Mouse (Mus musculus): ENCODE measurements at regions not wholly inside any gene's neighbourhood (a gene's known extent, or its start where the extent isn't known, plus 50 kb on each side); places are given as distances from the start of the nearest gene placed in this dataset.

DNA sequence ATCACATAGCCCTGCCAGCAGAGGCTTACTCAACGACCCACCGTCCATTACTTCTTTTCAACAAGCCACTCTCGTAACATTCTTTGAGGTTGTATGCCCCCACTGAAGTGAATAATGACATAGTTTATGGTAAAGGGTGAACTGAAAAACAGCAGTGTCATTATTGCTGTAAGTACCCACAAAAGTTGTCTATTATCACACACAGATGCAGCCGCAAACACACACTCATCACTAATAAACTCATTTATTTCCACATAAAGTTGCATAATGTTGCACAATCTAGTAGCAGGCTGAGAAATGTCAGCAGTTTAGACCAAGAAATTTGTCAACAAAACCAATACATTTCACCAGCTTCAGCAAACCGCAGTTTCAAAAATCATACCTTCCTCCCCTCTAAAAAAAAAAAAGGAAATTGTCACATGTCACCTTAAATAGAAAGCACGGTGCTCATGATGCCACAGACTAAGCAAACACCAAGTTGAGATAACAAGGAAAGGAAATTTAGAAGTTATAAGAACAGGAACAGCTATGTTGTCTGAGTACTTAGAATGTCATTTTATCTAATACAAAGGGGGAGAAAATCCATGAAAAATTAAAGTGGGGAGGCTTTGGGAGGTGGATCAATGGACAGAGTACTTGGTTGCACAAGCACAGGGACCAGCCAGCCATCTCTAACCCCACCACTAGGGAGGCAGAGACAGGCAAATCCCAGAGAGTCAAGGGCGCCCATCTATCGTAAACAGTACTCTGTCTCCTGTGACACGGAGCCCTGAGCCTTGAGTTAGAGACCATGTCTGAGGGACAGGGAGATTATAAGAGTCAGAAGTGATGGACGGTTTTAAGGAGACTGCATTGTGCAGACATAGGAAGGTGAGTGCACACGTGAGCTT is 195.9 kb downstream of the Hlx start:
- intact Hi-C loops (cut with DNase I): no loop called here

DNA sequence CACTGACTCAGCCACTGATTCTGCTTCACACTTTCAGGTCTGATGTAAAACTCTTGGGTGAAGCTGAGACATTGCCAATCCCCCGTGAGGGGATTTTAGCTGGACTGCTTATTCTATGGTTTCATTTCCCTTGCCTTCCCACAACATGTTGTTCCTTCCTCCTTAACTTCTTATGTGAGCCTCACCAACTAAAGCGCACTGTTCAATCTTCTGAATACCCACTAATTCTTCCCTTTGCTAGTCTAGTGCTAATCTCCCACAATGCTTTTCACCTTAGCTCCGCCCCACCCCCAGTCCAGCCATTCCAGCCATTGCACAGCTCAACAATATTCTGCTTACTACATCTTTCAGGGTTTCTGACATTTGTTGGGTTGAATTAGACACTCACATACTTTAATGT is 196.7 kb downstream of the Hlx start:
- intact Hi-C loops (cut with DNase I): no loop called here

GRCm38 (mm10) chr1:184534511-184534910 is 197.9 kb downstream of the Hlx start:
- intact Hi-C loops (cut with DNase I): no loop called here

DNA sequence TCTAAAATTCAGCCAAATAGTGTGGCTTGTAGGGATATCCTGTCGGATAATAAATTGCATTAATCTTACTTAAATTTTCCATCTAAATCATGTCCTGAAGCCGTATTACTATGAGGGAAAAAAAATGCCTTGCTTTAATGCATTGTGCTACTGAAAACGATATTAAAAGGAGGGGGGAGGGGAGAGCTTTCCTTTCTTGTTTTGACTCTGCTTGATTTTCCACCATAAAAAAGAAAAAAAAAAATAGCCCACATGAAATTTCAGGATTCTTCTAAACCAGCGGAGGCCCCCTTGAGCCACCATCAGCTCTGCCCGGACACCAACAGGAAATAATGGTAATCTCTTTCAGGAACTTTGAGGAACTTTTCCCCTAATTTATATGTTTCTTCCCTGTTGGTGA is 198.5 kb downstream of the Hlx start:
- intact Hi-C loops (cut with DNase I): no loop called here

- intact Hi-C loops (cut with DNase I): no loop called here
Measured at GRCm38 (mm10) chr1:184532488-184533055, 199.8 kb downstream of the Hlx start.

GRCm38 (mm10) chr1:184530606-184531320 is 201.7 kb downstream of the Hlx start:
- intact Hi-C loops (cut with DNase I): no loop called here

DNA sequence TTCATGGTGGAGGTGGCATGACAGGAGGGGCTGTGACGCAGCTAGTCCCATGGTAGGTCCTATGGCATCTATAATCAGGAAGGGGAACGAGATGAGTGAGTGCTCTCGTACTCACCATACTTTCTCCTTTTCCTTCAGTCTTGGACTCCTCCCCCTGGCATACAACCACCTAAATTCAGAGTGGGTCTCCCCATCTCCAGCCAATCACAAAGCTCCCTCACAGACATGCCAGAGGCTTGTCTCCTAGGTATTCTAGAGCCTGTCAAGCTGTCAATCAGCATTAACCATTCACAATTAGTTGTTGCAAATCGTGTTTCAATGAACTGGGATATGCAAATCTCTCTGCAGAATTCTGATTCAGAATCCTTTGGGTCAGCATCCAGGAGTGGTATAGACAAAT is 206.7 kb downstream of the Hlx start:
- intact Hi-C loops (cut with DNase I): no loop called here

GRCm38 (mm10) chr1:184519551-184519950 is 212.9 kb downstream of the Hlx start:
- intact Hi-C loops (cut with DNase I): no loop called here

DNA sequence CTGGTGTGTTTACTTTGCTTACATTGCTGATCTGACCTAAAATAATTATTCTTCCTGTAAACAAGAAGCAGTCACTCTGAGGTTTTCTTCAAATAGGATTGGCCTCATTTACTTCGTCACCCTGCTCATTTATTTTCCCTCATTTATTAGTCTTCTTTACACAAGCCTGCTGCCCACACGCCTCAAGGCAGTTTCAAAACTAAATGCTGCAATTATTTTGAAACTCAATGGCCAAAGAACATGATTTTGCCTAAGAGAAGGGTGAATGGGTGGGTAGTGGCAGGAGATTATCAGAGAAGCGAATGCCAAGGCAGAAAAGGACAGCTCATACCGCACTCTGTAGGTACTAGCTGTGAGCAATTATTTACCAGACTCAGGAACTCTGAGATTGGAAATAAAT is 227.8 kb downstream of the Hlx start:
- intact Hi-C loops (cut with DNase I): no loop called here

DNA sequence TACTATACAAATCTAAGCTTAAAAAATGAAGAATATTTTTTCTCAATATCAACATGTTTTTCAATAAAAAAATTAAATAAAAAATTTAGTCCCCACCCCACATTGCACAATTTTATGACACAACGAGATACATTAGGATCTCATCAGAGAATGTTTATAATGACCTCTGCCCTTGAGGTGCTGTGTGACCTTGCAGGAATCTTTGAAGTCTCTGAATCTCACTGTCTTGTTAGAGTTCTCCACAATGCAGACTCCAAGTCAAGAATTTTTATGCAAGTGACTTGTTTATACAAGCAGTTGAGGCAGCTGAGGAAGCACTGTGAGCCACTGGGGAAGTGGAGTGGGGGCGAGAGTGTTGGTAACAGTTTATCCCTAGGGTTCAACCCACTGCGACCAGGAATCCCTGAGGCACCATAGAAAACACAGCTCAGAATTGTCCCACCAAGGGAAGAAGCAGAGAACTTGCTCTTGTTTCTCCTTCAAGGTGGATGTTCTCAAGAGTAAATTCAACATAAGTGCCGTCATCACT is 228.5 kb downstream of the Hlx start:
- intact Hi-C loops (cut with DNase I): no loop called here

DNA sequence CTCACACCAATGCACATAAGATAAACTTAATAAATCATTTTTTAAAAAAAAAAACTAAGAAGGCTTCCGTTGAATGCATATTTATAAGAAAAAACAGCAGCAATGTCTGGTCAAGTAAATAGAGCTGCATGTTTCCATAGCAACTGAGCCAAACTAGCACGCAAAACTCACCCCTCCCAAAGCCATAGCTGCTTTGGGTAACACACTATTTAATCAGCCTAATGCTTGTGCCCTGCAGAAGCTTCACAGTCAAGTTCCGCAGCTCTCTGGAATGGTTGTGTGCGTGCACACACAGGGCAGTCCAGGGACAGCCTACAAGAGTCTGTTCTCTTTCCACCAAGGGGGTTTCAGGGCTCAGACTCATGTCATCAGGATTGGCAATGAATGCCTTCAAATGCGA is 231.7 kb downstream of the Hlx start:
- intact Hi-C loops (cut with DNase I): no loop called here

DNA sequence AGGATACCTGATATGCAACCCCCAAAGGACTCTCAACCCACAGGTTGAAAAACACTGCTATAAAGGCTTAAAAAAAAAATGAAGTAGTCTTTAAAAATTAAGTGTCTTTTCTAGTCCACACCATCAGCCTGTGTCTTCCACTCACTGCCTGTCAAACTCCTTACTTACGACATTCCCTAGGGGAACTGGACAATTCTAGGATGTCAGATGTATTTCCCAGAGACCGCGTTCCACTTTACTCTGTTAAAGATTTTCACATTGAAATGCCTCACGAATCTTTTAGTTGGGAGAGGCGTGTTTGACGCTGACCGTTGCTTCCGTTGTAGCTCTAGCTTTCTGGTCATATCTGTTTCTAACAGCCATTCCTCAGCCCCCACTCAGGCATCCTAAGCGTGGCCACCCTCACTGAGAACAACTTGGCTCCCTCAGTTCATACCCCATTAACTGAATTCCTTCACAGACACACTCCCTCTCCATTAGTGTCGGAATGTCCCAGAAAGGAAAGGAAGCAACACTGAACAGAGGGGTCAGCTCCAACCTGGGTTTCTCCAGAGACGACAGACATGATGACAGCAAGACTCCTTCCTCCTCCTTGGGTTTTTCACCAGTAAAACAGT is 233.4 kb downstream of the Hlx start:
- intact Hi-C loops (cut with DNase I): no loop called here

DNA sequence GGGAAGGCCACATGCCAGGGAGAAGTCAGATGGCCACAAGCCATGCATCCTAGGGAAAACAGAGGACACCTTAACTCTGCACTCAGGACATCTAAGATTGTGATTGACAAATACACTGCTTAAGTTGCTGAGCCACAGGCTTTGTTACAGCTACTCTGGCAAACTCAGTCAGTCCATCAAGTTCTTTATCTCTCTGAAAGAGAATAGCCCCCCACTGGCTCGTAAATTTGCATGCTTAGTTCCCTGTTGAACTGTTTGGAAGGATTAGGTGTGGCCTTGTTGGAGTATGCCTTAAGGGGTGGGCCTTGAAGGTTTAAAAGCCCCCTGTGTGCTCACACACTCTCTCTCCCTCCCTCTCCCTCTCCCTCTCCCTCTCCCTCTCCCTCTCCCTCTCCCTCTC is 235.4 kb downstream of the Hlx start:
- intact Hi-C loops (cut with DNase I): no loop called here

- intact Hi-C loops (cut with DNase I): no loop called here
Measured at GRCm38 (mm10) chr1:184493811-184494210, 238.6 kb downstream of the Hlx start.

DNA sequence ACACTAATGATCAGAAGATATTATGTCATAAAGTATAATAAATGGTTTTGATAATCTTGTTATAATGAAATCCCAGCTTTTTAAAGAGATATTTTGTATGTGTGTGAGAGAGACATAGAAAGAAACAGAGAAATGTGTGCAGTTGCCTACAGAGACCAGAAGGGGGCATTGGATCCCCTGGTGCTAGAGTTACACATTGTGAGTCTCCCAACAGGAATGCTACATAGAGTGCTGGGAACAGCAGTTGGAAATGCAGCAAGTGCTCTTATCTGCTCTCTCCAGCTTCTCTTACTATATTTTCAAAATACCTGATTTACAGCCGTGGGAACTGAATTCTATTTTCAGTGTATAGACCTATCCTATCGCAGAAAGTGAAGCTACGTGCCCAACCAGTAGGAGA is 240.3 kb downstream of the Hlx start:
- intact Hi-C loops (cut with DNase I): no loop called here

GRCm38 (mm10) chr1:184491252-184491651 is 241.2 kb downstream of the Hlx start:
- intact Hi-C loops (cut with DNase I): no loop called here

- intact Hi-C loops (cut with DNase I): no loop called here
Measured at GRCm38 (mm10) chr1:184487409-184487808, 245.0 kb downstream of the Hlx start.

DNA sequence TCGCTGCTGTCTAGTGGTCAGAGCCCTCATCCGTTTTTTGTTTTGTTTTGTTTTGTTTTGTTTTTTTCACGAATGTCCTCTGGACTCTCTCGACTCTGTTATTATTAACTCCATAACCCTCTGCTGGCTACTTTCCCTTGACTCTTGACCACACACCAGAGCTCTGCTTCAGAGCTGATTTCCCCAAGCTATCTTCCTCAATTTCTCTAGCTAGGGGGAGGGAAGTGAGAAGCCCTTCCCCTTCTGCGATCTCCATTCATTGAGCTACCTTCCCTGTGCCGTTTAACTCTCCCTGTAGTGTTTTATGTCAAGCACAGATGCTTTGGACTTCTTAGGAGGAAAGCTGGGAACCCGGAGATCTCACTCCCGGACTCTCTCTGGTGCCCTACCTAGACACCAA is 247.6 kb downstream of the Hlx start:
- intact Hi-C loops (cut with DNase I): no loop called here

DNA sequence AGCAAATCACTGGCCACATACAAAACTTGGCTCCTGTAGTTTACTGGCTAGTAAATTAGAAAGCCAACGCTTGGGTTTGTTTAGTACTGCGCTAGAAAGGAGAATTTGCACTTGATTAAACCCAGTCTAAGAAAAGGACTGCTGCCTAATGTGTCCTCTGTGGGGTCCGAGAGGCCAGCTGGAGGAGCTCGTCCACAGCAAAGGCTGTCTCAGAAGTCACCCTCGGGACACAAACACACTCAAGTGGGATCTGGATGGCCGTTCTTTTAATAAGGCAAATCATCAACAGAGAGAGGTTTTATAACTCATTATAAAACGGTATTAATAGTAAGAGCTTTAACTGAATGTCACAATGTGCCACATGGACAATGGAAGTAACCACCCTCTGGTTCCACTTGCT is 249.0 kb downstream of the Hlx start:
- intact Hi-C loops (cut with DNase I): no loop called here

DNA sequence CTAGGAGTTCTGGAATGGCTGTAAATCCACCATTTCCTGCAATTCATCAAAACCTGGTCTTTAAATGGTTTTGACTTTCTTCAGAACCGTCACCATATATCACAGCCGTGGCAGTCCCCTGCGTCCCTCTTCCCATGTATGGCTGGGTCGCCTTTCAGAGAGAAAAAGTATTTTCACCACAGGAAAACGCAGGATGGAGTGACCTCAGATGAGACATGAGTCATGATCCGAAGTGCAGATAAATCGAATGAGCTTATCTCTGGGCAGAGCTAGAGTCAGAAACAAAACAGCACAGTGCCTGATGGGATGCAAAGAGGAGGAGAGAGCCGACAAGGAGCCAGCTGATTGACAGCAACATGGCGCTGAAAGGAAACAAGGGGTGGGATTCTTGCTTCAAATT is 250.4 kb downstream of the Hlx start:
- intact Hi-C loops (cut with DNase I): no loop called here

- intact Hi-C loops (cut with DNase I): no loop called here
Measured at GRCm38 (mm10) chr1:184480571-184481220, 251.7 kb downstream of the Hlx start.
